Mouse (Mus musculus): ENCODE measurements around the gene Ctnna2. TPM values are rescaled to one million over a fixed set of nuclear protein-coding genes. Genes with fewer than 3 reads are reported as not detected.
A peak's percentile ranks its signal among the peaks of the same experiment; 100 is the strongest.

Ctnna2 gene
- polyA plus RNA-seq, 1 experiment from 2014 or later = 9.6 TPM

DNA sequence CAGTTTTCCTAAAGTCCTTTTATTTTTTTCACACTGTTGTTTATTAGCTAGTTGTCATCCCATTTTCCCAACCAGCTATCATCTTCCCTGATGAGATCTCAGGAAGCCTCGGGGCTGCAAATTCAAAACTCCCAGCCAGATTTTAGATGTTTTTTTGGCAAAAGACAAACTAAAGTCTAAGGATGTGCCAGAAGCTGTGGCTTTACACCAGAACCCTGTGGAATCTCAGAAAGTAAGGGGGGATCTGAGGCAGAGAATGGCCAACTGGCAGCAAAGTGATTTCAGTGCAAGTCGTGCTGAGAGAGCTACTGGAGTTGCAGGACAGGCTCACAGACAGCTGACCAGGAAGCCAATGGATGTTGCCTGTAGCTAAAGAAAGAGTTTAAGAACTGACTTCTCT is 451.9 kb downstream of the Ctnna2 start:
- no peak overlapping the region for H3K27ac ChIP-seq (replicated peaks; ENCODE audit: low read depth, low read length)
- peak; percentile 37 for DNase-seq (ENCODE audit: low spot score)
- H3K9ac ChIP-seq (ENCODE audit: low read depth, low read length) = no peak overlapping the region
- 58% methylated on average over 2 of the region's 2 CpGs for WGBS
- no peaks in the 10 kb centered on the region for H3K27me3 ChIP-seq (replicated peaks; ENCODE audit: control insufficient read depth, insufficient read depth, low read length)
- H3K9me3 ChIP-seq (ENCODE audit: control insufficient read depth, low read length) = peaks cover 5% of the 10 kb centered on the region; the same call in 1 of the 2 replicates
- ATAC-seq (ENCODE audit: low read depth) = no peak
- peaks cover 5% of the 10 kb centered on the region; the same call in 1 of the 2 replicates for H3K4me1 ChIP-seq (ENCODE audit: control insufficient read depth, insufficient read depth, low read length)
- no peak overlapping the region for H3K4me3 ChIP-seq (ENCODE audit: low read depth, low read length)
- H3K4me2 ChIP-seq (ENCODE audit: low read depth, low read length) = no peak overlapping the region
- H3K36me3 ChIP-seq (ENCODE audit: control insufficient read depth, insufficient read depth, low read length) = no peaks in the 10 kb centered on the region

DNA sequence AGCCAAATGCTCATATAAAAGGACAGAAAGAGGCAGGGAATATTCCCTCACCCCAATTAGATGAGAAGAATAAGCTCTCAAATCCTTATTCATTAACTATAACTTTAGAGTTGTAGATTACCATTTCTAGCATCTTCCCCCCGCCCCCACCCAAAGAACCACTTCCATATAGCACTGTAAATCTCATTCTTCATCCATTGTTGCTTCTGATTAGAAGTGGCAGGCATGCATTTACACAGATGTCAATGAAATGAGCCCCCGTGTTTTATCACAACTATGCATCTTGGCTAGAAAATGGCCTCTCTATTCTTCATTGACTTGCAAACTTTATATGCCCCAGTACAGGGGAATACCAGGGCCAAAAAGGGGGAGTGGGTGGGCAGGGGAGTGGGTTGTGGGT is 457.7 kb downstream of the Ctnna2 start:
- H3K4me3 ChIP-seq (ENCODE audit: low read depth, low read length) = no peak overlapping the region
- H3K4me1 ChIP-seq (ENCODE audit: control insufficient read depth, insufficient read depth, low read length) = peaks cover 5% of the 10 kb centered on the region; the same call in 1 of the 2 replicates
- no peak overlapping the region for H3K9ac ChIP-seq (ENCODE audit: low read depth, low read length)
- H3K27ac ChIP-seq (replicated peaks; ENCODE audit: low read depth, low read length) = no peak overlapping the region
- H3K27me3 ChIP-seq (replicated peaks; ENCODE audit: control insufficient read depth, insufficient read depth, low read length) = no peaks in the 10 kb centered on the region
- 72% methylated on average over 2 of the region's 2 CpGs for WGBS
- no peaks in the 10 kb centered on the region for H3K9me3 ChIP-seq (ENCODE audit: control insufficient read depth, low read length)
- H3K4me2 ChIP-seq (ENCODE audit: low read depth, low read length) = no peak overlapping the region
- no peaks in the 10 kb centered on the region for H3K36me3 ChIP-seq (ENCODE audit: control insufficient read depth, insufficient read depth, low read length)
- ATAC-seq (ENCODE audit: low read depth) (no peak), DNase-seq (ENCODE audit: low spot score) (no peak)

DNA sequence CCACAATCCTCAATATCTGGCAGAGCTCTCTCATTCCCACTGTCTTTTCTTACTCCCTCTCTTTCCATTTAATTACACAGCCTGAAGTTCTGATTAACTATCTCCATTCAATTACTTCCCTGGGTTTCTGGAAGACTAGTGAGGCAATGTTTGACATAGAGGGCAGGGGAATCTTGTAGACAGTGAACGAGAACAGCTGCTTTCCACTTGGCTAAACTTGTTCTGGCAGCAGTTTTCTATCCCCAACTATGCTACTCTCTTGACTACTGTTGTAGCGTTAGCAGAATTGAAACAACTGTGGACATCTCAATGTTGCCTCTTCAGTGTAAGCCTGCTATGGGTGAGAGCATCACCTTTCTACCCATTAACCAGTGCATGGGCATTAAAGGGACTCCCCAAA is 463.0 kb downstream of the Ctnna2 start:
- no peak for ATAC-seq (ENCODE audit: low read depth)
- no peak overlapping the region for H3K4me2 ChIP-seq (ENCODE audit: low read depth, low read length)

DNA sequence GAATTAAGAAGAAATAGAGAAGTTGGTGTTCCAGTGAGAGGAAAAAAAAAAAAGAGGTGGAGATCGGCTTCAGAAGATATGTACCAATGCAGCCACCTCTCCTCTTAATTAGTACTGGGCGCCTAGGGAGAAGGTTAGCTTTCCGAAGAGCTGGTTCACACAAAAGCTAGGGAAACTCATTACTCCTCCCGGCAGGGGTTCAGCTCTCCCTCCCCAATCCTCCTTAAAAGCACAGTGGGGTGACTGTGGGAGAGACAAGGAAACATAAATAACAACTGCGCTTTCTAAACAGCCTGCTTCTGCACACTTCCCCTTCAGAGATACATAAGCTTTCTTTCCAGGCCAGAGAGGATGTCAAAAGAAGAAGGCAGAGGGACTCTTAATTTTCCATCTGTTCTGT is 467.7 kb downstream of the Ctnna2 start:
- Histone ChIP-seq H3K27ac (replicated peaks; ENCODE audit: low read depth, low read length) (no peak overlapping the region), H3K4me2 (ENCODE audit: low read depth, low read length) (no peak overlapping the region), H3K4me1 (ENCODE audit: control insufficient read depth, insufficient read depth, low read length) (no peaks in the 10 kb centered on the region), H3K4me3 (ENCODE audit: low read depth, low read length) (no peak overlapping the region), H3K27me3 (replicated peaks; ENCODE audit: control insufficient read depth, insufficient read depth, low read length) (no peaks in the 10 kb centered on the region), H3K9ac (ENCODE audit: low read depth, low read length) (no peak overlapping the region), H3K36me3 (ENCODE audit: control insufficient read depth, insufficient read depth, low read length) (no peaks in the 10 kb centered on the region), H3K9me3 (ENCODE audit: control insufficient read depth, low read length) (no peaks in the 10 kb centered on the region)
- no peak for DNase-seq (ENCODE audit: low spot score)
- WGBS = 14% methylated on average over 5 of the region's 5 CpGs
- no peak for ATAC-seq (ENCODE audit: low read depth)

More for the DNA sequence above, 463.0 kb downstream of the Ctnna2 start:
- DNase-seq (ENCODE audit: low spot score) = no peak
- Histone ChIP-seq H3K27me3 (replicated peaks; ENCODE audit: control insufficient read depth, insufficient read depth, low read length) (no peaks in the 10 kb centered on the region), H3K27ac (replicated peaks; ENCODE audit: low read depth, low read length) (no peak overlapping the region), H3K9me3 (ENCODE audit: control insufficient read depth, low read length) (no peaks in the 10 kb centered on the region), H3K4me3 (ENCODE audit: low read depth, low read length) (no peak overlapping the region), H3K36me3 (ENCODE audit: control insufficient read depth, insufficient read depth, low read length) (no peaks in the 10 kb centered on the region), H3K9ac (ENCODE audit: low read depth, low read length) (no peak overlapping the region), H3K4me1 (ENCODE audit: control insufficient read depth, insufficient read depth, low read length) (no peaks in the 10 kb centered on the region)
- WGBS = 49% methylated on average over 2 of the region's 2 CpGs

DNA sequence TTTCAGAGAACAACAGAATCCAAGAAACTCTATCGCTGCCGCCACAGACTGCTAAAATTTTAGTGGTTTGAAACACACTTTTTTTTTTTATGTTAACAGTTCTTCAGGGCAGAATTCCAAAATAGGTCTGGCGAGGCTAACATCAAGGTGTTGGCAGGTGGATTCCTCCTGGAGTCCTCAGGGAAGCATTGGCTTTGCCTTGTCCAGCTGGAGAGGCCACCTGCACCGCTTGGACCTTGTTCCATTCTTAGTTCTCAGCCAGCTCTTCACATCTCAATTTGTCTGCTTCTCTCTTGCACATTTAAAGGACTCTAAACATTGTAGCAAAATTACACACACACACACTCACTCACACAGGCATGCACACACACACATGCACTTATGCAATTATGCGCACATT is 487.8 kb downstream of the Ctnna2 start:
- no peak overlapping the region for H3K4me2 ChIP-seq (ENCODE audit: low read depth, low read length)
- H3K4me1 ChIP-seq (ENCODE audit: control insufficient read depth, insufficient read depth, low read length) = no peaks in the 10 kb centered on the region
- no peak overlapping the region for H3K27ac ChIP-seq (replicated peaks; ENCODE audit: low read depth, low read length)
- DNase-seq (ENCODE audit: low spot score) (no peak), ATAC-seq (ENCODE audit: low read depth) (no peak)
- no peak overlapping the region for H3K4me3 ChIP-seq (ENCODE audit: low read depth, low read length)
- H3K9ac ChIP-seq (ENCODE audit: low read depth, low read length) = no peak overlapping the region
- H3K36me3 ChIP-seq (ENCODE audit: control insufficient read depth, insufficient read depth, low read length) = no peaks in the 10 kb centered on the region
- H3K9me3 ChIP-seq (ENCODE audit: control insufficient read depth, low read length) = no peaks in the 10 kb centered on the region
- 67% methylated on average over 5 of the region's 5 CpGs for WGBS
- no peaks in the 10 kb centered on the region for H3K27me3 ChIP-seq (replicated peaks; ENCODE audit: control insufficient read depth, insufficient read depth, low read length)

DNA sequence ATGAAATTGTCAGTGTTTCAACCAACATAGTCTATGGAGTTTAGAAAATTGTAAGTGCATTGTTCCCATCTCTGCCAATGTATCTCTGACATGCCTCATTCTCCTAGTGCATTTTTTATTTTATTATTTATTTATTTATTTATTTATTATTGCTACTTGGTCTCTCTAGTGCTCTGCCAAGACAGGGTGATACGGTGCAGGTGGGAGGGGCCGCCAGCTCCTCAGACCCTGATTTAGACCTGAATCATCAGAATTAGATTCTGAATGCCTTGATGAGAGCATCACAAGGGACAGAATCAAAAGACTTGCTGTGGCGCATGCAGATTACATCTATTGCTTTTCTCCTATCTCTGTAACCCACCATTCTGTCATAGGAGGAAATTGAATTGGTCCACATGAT is 492.8 kb downstream of the Ctnna2 start:
- Histone ChIP-seq H3K36me3 (ENCODE audit: control insufficient read depth, insufficient read depth, low read length) (no peaks in the 10 kb centered on the region), H3K27ac (replicated peaks; ENCODE audit: low read depth, low read length) (no peak overlapping the region), H3K4me2 (ENCODE audit: low read depth, low read length) (no peak overlapping the region), H3K27me3 (replicated peaks; ENCODE audit: control insufficient read depth, insufficient read depth, low read length) (no peaks in the 10 kb centered on the region), H3K9ac (ENCODE audit: low read depth, low read length) (no peak overlapping the region), H3K9me3 (ENCODE audit: control insufficient read depth, low read length) (0 out of 2 replicates have a peak, but pooled peaks cover 5% of the 10 kb centered on the region), H3K4me3 (ENCODE audit: low read depth, low read length) (no peak overlapping the region), H3K4me1 (ENCODE audit: control insufficient read depth, insufficient read depth, low read length) (no peaks in the 10 kb centered on the region)
- DNase-seq (ENCODE audit: low spot score) (no peak), ATAC-seq (ENCODE audit: low read depth) (no peak)
- WGBS = 92% methylated on average over 3 of the region's 3 CpGs

DNA sequence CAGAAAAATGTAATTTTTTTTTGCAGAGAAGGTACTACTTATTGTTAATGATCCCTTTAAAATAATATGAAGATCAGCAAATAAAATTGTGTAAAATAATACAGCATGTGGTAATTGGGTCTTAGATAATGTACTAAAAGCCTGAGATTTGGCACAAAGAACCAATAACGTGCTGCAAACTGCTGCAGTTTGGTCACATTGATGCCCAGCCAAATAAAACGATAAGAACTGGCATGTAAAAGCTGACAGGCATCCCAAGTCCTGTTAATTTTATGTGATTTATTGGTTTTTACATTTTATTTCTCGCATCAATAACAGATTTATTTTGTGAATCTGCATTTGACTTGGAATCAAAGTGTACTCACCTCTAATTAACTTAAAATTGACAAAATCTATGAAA is 497.4 kb downstream of the Ctnna2 start:
- H3K36me3 ChIP-seq (ENCODE audit: control insufficient read depth, insufficient read depth, low read length) = no peaks in the 10 kb centered on the region
- no peak overlapping the region for H3K4me2 ChIP-seq (ENCODE audit: low read depth, low read length)
- no peaks in the 10 kb centered on the region for H3K27me3 ChIP-seq (replicated peaks; ENCODE audit: control insufficient read depth, insufficient read depth, low read length)
- 0 out of 2 replicates have a peak, but pooled peaks cover 5% of the 10 kb centered on the region for H3K9me3 ChIP-seq (ENCODE audit: control insufficient read depth, low read length)
- DNase-seq (ENCODE audit: low spot score) (no peak), ATAC-seq (ENCODE audit: low read depth) (no peak)
- no peaks in the 10 kb centered on the region for H3K4me1 ChIP-seq (ENCODE audit: control insufficient read depth, insufficient read depth, low read length)
- H3K4me3 ChIP-seq (ENCODE audit: low read depth, low read length) = no peak overlapping the region
- H3K27ac ChIP-seq (replicated peaks; ENCODE audit: low read depth, low read length) = no peak overlapping the region
- H3K9ac ChIP-seq (ENCODE audit: low read depth, low read length) = no peak overlapping the region
- 87% methylated on average over 3 of the region's 3 CpGs for WGBS

DNA sequence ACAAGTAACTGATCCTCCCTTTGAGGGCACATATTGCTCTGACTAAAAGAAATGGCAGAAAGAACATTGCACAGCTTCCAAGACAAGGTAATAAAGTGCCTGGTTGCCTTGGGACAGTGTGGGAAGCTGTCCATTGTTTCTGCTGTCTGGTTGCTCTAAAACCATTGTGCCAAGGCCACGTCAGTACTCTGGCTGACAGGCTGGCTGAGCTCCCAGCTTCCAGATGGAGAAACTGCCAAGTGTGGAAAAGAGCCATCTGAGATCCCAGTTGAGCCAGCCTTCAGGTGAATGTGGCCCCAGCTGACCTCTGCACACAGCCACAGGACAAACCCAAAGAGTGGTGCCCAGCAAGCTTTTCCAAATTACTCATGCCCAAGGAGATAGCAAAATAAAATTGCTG is 504.1 kb downstream of the Ctnna2 start:
- H3K27me3 ChIP-seq (replicated peaks; ENCODE audit: control insufficient read depth, insufficient read depth, low read length) = no peaks in the 10 kb centered on the region

DNA sequence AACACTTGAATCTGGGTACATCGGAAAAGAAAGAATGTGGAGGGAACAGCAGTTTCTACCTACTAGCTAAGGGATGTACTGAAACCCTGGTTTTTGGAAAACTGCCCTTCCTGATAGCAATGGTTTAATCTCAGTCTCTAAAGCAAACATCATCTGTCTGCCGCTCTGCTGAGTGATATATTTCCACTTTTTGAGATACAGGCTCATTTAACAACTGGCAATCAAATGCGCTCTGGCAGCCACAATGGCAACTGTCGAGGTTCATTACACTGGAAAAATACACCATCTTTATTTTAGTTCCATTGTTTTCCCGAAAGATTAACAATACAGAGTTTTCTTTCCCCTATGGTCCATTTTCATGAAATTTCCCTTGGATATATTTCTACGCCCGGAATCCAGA is 506.2 kb downstream of the Ctnna2 start:
- Histone ChIP-seq H3K9ac (ENCODE audit: low read depth, low read length) (no peak overlapping the region), H3K36me3 (ENCODE audit: control insufficient read depth, insufficient read depth, low read length) (no peaks in the 10 kb centered on the region), H3K27ac (replicated peaks; ENCODE audit: low read depth, low read length) (no peak overlapping the region), H3K4me2 (ENCODE audit: low read depth, low read length) (no peak overlapping the region), H3K9me3 (ENCODE audit: control insufficient read depth, low read length) (no peaks in the 10 kb centered on the region), H3K4me1 (ENCODE audit: control insufficient read depth, insufficient read depth, low read length) (no peaks in the 10 kb centered on the region), H3K4me3 (ENCODE audit: low read depth, low read length) (no peak overlapping the region), H3K27me3 (replicated peaks; ENCODE audit: control insufficient read depth, insufficient read depth, low read length) (no peaks in the 10 kb centered on the region)
- no peak for ATAC-seq (ENCODE audit: low read depth)
- no peak for DNase-seq (ENCODE audit: low spot score)
- 76% methylated on average over 7 of the region's 7 CpGs for WGBS

More for the DNA sequence above, 504.1 kb downstream of the Ctnna2 start:
- peak; percentile 18 for DNase-seq (ENCODE audit: low spot score)
- Histone ChIP-seq H3K9me3 (ENCODE audit: control insufficient read depth, low read length) (no peaks in the 10 kb centered on the region), H3K4me3 (ENCODE audit: low read depth, low read length) (no peak overlapping the region), H3K4me1 (ENCODE audit: control insufficient read depth, insufficient read depth, low read length) (no peaks in the 10 kb centered on the region), H3K9ac (ENCODE audit: low read depth, low read length) (no peak overlapping the region), H3K4me2 (ENCODE audit: low read depth, low read length) (no peak overlapping the region), H3K36me3 (ENCODE audit: control insufficient read depth, insufficient read depth, low read length) (no peaks in the 10 kb centered on the region), H3K27ac (replicated peaks; ENCODE audit: low read depth, low read length) (no peak overlapping the region)
- WGBS = 37% methylated on average over 1 of the region's 1 CpGs
- no peak for ATAC-seq (ENCODE audit: low read depth)

Data from embryonic facial prominence, embryonic 14.5 days (tissue).